Mouse (Mus musculus): Measurements from ENCODE around the gene Nxpe4. TPM values are rescaled to one million over a fixed set of nuclear protein-coding genes. Genes with fewer than 3 reads are reported as not detected.

Gene Nxpe4
- polyA plus RNA-seq (2012), result 3.4 and 4.7 TPM in 2 replicates

DNA sequence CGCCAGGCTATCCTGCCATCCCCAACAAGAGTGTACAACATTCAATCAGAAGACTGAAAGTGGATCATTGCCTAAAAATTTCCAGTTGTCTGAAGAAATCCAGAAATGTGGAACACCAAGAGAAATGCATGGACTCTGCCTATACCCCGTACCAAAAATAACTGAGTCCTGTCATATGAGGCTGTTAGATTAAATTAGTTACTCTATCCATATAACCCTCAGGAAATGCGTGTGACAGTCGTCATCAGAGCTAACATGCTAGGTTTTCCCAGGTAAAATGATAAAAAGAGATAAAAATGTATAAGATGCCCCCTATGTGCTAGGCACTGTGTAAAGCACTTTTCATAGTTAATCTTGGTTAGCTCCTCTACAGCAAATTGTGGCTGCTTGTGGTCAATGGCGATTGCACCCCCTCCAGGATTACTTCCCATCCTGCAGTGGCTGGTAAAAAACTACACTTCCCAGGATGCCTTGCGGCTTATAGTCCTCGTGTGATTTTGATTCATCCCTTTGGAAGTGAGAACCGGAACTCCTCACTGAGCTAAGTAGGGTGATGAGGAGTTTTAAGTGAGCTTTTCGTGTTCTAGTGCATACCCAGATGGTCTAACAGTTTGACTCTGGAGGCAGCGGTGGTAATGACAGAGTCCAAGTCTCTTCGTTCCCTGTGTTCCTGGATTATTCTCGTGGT lies at the start of gene Nxpe4:
TSS of gene Nxpe4 (plus strand) at position 519 of the 688 bp plus-strand sequence.
- TF ChIP-seq GATA1 (IDR thresholded peaks at IDR 0.05; ENCODE audit: low read length), result no peak

DNA sequence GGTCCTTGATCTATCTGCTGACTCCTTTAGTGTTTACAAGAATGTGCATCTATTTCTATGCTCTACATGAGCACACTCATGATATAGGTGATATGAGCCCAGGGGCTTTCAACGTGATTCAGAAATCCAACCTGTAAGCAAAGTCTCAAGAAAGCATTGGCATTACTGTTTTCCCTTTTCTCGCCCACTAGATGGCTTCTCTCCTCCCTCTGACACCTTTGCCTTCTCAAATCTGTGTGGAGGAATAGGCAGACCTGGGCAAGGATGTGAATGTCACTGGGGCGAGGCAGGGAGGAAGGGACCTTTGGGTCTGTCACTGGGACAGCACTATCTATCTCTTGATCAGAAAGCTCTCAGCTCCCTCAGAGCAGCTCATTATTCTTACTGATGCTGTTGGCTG lies 35.0 kb upstream of the Nxpe4 start:
- no peak for TF ChIP-seq GATA1 (IDR thresholded peaks at IDR 0.05; ENCODE audit: low read length)

DNA sequence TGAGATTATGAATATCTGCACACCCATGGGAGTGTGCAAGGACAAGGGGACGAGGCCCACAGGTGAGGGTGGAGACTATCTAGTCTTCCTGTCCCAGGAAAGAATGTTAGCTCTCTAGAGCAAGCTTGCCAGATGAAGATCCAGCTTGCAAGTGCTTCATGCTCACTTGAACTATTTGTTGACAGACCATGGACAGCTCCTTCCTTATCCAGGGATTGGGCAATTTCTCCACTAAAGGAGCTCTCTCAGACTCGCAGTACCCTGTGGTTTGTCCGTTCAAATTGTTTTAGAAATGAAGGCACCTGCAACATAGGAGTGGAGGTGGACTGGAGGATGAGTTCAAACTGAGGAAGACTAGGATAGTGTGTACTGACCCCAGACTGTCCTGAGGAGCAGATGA lies 24.3 kb upstream of the Nxpe4 start:
- no peak for TF ChIP-seq GATA1 (IDR thresholded peaks at IDR 0.05; ENCODE audit: low read length)

DNA sequence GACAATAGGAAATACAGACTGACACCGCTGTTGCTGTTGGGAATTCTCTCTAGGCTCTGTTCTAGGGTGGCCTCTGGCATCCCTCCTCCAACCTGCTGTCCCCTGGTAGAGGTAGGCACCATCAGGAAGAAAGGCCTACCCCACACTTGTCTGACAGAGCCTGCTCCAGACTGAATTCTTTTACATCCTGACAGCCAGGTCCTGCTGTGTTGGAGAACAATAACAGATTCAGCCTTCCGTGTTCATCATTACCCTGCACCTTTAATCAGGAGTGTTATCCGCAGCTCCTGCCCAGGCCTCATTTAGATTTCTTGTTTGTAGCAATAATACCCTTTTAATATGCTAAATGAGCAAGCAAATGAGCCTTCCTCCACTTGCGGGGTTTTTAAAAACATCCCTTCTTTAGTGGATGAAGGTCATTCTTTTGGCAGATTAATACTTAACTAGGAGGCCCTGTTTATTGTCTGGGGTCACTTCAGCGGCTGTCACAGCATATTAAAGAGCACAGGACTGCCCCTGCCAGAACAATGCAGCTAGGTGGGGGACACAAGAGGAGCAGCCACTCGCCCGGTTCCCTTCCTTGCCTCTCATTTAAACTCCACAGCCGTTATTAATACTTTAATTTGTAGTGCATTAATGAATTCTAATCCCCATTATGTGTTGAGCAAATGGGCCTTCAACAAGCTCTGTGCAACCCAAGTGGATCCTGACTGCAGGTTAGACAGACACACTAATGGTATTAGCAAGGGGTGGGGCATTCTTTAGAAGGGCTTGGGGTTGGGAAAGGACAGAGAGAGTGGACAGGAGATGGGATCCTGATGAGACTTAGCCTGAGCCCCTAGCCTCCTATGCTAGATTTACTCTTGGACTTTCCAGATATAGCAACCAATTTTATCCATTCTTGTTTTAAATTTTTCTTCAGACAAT lies 21.1 kb upstream of the Nxpe4 start:
- TF ChIP-seq GATA1 (IDR thresholded peaks at IDR 0.05; ENCODE audit: low read length), result no peak

DNA sequence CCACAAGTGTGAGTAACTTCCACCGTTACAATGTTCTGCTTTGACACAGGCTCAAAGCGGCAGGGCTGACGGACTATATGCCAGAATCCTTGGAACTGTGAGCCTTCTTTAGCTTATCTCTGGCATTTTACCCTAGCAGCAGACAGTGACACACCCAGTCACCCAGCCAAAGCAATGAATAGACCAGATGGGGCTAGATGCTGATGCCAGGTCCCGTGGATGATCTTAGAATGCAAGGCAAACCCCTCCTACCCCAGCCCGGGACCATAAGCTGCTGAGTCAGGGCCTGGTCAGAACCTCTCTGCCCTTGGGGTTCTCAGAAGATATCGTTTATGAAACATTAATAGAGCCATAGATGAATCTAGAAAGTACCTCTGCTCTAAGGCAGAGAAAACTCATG lies 19.2 kb upstream of the Nxpe4 start:
- TF ChIP-seq GATA1 (IDR thresholded peaks at IDR 0.05; ENCODE audit: low read length), result no peak

DNA sequence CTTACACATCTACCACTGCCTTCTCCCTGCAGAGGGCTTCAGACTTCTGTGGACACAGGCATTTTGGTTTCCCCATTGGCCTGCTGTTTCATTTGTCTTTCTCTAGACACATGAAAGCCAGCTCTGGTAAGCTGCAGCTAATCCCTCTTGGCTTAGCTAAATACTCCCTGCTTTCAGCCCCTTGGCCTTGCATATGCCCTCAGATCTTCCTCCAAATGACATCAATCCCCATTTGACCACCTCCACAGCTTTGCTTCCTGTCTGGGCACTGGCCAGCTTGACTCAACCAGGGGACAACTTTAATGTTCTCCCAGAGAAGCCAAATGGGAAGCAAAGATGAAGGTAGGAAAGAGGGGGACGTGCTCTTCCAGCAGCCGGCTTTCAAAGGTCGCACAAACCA lies 15.1 kb upstream of the Nxpe4 start:
- no peak for TF ChIP-seq GATA1 (IDR thresholded peaks at IDR 0.05; ENCODE audit: low read length)

DNA sequence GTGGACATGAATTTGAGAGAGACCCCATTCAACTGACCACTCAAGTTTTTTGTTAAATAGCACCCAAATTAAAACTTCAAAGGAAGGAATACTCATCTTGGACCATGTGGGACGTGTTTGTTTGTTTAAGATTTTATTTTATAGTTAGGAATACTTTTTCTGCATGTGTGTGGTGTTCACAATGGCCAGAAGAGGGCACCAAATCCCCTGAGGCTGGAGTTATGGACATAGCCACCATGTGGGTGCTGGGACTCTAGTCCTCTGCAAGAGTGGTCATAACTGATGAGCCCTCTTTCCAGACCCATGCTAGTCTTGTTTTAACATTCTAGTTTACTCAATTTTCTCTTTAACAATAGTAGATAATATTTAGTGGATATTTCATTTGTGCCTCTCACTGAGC lies 14.9 kb downstream of the Nxpe4 start:
- no peak for TF ChIP-seq GATA1 (IDR thresholded peaks at IDR 0.05; ENCODE audit: low read length)

DNA sequence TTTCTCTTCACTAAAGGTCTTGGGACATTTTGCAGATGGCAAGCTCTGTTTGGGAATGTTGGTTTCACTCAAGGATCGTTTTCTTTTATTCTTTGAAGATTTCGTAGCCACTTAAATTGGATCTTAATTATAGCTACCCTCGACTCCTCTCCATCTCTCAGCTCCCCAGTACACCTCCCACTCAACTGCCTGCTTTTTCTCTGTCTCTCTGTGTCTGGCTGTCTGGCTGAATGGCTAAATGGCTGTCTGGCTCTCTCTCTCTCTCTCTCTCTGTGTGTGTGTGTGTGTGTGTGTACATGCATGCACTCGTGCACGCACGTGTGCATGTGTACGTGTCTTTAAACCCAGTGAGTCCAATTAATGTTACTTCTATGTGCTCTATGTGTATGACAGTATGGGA lies 19.5 kb downstream of the Nxpe4 start:
- TF ChIP-seq GATA1 (IDR thresholded peaks at IDR 0.05; ENCODE audit: low read length), result no peak

DNA sequence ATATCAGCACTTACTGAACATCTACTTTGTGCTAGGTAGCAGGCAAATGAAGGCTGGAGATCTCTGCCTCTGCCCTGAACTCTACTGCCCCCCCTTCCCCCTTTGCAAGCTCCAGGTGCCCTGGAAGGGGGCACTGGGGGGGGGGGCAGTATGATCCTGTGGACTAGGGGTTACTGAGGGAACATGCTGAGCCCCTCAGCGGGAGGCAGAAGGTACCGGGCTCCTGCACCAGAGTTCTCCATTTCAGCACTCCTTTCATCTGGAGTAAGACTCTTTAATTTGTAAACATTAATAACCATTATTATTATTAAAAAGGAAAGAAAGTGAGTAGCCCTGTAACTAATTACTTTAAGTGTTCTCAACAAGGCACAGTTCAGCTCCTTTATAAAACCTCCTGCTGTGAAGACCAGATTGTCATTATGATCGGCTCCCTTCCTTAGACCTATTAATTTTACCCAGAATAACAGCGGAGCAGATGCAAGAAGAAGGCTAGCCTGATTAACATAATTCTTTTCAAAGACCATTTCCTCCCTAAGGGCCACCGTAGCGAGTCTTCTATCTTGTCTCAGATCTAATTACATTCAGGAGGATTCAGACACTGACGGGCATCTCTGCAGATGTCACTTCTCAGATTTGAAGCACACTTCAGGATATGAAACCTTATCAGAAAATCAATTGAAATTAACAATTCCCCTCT lies 21.0 kb downstream of the Nxpe4 start:
- no peak for TF ChIP-seq GATA1 (IDR thresholded peaks at IDR 0.05; ENCODE audit: low read length)

DNA sequence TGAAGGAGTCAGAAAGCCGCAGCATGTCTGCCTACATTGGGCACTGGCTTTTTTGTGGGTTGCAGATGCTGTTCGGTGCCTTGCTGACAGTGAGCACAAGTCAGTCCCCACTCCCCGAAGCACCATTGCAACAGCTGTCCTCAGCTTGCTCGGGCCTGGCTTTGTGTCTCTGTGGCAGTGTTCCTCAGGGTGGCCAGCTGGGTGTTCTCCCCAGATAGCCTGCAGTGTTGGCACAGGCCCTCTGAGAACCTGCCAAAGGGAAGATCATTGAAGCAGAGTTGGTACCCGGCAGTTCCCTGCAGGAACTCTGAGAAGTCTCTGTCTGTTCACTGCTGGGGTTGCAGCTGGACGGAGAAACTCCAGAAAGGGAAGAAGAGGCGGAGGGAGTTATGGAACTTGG lies 22.5 kb downstream of the Nxpe4 start:
- no peak for TF ChIP-seq GATA1 (IDR thresholded peaks at IDR 0.05; ENCODE audit: low read length)

DNA sequence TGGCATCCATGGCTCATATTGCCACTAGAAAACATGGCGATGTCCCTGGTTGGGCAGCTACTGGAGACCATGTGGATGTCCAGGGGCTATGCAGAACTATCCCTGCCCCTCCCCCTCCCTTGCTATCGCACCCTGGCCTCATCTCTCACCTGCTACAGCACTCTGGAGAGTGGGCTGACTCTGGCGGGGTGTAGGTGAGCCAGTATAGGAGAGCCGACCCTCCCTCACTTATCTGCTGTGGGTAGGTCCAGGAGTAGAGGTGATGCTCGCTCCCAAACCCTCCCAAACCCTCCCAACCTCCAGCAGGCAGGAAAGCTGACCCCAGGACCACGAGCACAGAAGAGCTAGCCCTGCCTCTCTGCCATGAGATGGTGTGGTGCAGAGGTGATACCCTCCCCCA lies 27.0 kb downstream of the Nxpe4 start:
- TF ChIP-seq GATA1 (IDR thresholded peaks at IDR 0.05; ENCODE audit: low read length), result no peak

DNA sequence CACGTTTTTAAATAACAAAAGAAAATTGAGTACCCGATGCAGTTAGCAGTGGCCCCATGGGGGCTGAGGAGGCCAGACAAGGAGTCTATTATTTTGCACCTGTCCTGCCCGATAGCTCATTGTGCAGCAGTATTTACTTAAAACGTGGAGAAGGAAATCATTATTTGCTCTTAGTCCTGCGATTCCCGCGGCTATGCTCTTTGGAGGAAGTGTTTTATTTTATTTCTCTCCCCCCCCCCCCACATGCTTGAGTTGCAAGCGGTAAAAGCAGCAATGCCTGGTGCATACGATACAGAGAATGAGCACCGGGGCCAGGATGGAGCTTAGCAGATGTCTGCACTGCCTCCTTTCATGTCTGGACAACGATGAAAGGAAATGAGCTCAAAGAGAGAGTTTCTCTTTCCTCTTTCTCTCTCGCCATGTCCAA lies 35.6 kb downstream of the Nxpe4 start:
- no peak for TF ChIP-seq GATA1 (IDR thresholded peaks at IDR 0.05; ENCODE audit: low read length)

DNA sequence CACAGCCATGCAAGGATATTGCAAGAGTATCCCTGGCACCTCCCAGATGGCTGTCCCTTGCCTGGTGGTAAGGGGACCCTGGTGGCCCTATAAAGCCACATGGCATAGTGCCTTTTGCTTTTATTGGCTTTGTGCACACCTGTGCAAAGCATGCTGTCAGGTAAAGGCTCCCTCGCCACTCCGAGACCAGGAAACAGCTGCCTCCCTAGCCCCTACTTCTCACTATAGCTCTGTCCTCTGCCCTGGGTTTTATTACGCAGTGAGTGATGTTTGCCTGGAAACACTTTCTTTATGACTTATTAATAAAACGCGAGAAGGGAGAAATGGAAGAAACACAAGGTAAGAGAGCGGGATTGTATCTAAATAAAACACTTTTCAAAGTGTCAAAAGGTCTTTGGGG lies 49.1 kb downstream of the Nxpe4 start:
- no peak for TF ChIP-seq GATA1 (IDR thresholded peaks at IDR 0.05; ENCODE audit: low read length)

DNA sequence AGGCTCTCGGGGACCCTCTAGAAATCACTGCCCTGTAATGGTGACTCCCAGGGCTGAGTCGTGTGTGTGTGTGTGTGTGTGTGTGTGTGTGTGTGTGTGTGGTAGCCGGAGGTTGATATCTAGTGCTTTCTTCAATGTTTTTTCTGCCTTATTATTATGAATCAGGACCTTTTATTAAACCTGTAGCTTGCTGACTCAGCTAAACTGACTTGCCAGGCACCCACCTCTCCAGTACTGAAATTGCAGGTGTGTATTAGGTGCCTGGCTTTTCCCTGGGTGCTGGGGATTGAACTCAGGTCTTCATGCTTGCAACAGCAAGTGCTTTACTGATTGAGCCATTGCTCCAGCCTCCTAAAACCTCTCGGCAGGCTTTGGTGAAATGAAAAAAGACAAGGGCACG lies 50.1 kb downstream of the Nxpe4 start:
- TF ChIP-seq GATA1 (IDR thresholded peaks at IDR 0.05; ENCODE audit: low read length), result no peak

DNA sequence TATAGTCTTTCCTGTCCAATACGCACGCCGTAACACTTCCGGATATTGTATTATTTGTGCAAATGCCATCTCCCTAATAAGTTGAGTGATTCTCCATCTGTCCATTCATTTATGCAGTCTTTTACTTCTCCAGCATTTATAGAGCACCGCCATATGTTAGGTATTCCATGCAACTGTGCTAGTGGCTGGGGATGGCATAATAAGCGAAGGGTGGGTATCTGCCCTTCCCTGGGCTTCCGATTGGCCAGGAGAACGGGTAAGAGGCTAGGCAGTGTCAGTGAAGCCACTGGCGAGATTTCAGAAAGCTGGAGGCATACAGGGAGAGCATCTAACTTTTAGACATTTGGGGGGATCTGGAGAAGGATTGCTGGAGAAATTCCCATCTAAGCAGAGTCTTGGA lies 52.9 kb downstream of the Nxpe4 start:
- TF ChIP-seq GATA1 (IDR thresholded peaks at IDR 0.05; ENCODE audit: low read length), result no peak
